Comparison of ENCODE assay signal across 10 mouse cellular contexts in genomic region chr12:80518393-80518756, GRCm38 (mm10). TPM values are rescaled to one million over a fixed set of nuclear protein-coding genes. Genes with fewer than 3 reads are reported as not detected.
DNase-seq lines count a peak whose midpoint lies in the region; ATAC-seq and TF ChIP-seq lines count a peak whose summit lies in the region.
"Had no signal": no experiment of that assay in that cellular context is flagged by ENCODE, and none has a peak within 500 bp of the region (broad histone marks: within the 10 kb centered on the region; RNA-seq: fewer than 3 reads in every experiment).

No protein-coding gene starts in this region.

- no peaks in the 10 kb centered on the region for H3K36me3 ChIP-seq in heart, embryonic 11.5 days (ENCODE audit: control insufficient read depth, insufficient read depth, low read length)
- H3K36me3 ChIP-seq in E14TG2a.4 (ENCODE audit: insufficient read depth, low read length): no peaks in the 10 kb centered on the region
- H3K36me3 ChIP-seq in hindbrain, embryonic 14.5 days (replicated peaks; ENCODE audit: control insufficient read depth, insufficient read depth): no peaks in the 10 kb centered on the region
- no peaks in the 10 kb centered on the region for H3K36me3 ChIP-seq in midbrain, postnatal 0 days (ENCODE audit: insufficient read depth, low read length)

- ATAC-seq in heart, embryonic 11.5 days (replicated peaks; ENCODE audit: insufficient number of reproducible peaks, low FRiP score, low TSS enrichment): no peak
- ATAC-seq in hindbrain, embryonic 14.5 days (ENCODE audit: low FRiP score): no peak; the same call in 1 of the 2 replicates
- ATAC-seq in midbrain, postnatal 0 days (ENCODE audit: low FRiP score): peak; percentile 57; the same call in 1 of the 2 replicates

- H3K9me3 ChIP-seq in heart, embryonic 11.5 days (replicated peaks; ENCODE audit: control insufficient read depth, low read length): no peaks in the 10 kb centered on the region
- H3K9me3 ChIP-seq in E14TG2a.4 (ENCODE audit: low read length): no peaks in the 10 kb centered on the region
- no peaks in the 10 kb centered on the region for H3K9me3 ChIP-seq in hindbrain, embryonic 14.5 days (ENCODE audit: control insufficient read depth, low read length)
- no peaks in the 10 kb centered on the region for H3K9me3 ChIP-seq in midbrain, postnatal 0 days (ENCODE audit: low read length)

- no peak overlapping the region for H3K27ac ChIP-seq in heart, embryonic 11.5 days (ENCODE audit: low read depth, low read length)
- H3K27ac ChIP-seq in cortical plate, adult 2 months (ENCODE audit: insufficient read depth, low read length): no peak overlapping the region
- H3K27ac ChIP-seq in hindbrain, embryonic 14.5 days: peak overlapping the region; percentile 86
- H3K27ac ChIP-seq in midbrain, postnatal 0 days (ENCODE audit: low read depth, low read length): peak overlapping the region; percentile 86

- peak overlapping the region; percentile 99 for H3K4me2 ChIP-seq in heart, embryonic 11.5 days
- H3K4me2 ChIP-seq in hindbrain, embryonic 14.5 days (replicated peaks): peak overlapping the region; percentile 97
- peak overlapping the region; percentile 83 for H3K4me2 ChIP-seq in midbrain, postnatal 0 days (ENCODE audit: low read depth, low read length, poor library complexity, severe bottlenecking)

- no peak for DNase-seq in heart, adult 11 months
- DNase-seq in hindbrain, embryonic 14.5 days (ENCODE audit: low spot score): no peak
- no peak for DNase-seq in midbrain, postnatal 0 days (ENCODE audit: low spot score)
- DNase-seq in MN1 (ENCODE audit: low spot score): no peak
- DNase-seq in adrenal gland, adult 8-10 months: no peak

- TF ChIP-seq CTCF in E14TG2a.4 (conservative IDR thresholded peaks at IDR 0.05; ENCODE audit: low read length): no peak
- no peak for TF ChIP-seq CTCF in cortical plate, adult 2 months (IDR thresholded peaks at IDR 0.05; ENCODE audit: extremely low read depth, insufficient read depth, low read length)
- TF ChIP-seq CTCF in midbrain, postnatal 0 days (IDR thresholded peaks at IDR 0.05): peak; percentile 23

- peaks cover 9% of the 10 kb centered on the region; the same call in 1 of the 2 replicates for H3K4me1 ChIP-seq in heart, embryonic 11.5 days (ENCODE audit: control insufficient read depth, insufficient read depth, low read length)
- H3K4me1 ChIP-seq in E14TG2a.4 (replicated peaks; ENCODE audit: low read depth, low read length): peaks cover 20% of the 10 kb centered on the region
- H3K4me1 ChIP-seq in cortical plate, adult 2 months (ENCODE audit: control insufficient read depth, insufficient read depth, low read length): no peaks in the 10 kb centered on the region; the same call in 1 of the 2 replicates
- H3K4me1 ChIP-seq in hindbrain, embryonic 14.5 days (replicated peaks; ENCODE audit: control insufficient read depth, insufficient read depth, low read length): peaks cover 32% of the 10 kb centered on the region
- H3K4me1 ChIP-seq in midbrain, postnatal 0 days (ENCODE audit: insufficient read depth, low read length): peaks cover 1% of the 10 kb centered on the region; the same call in 1 of the 2 replicates

- TF ChIP-seq POLR2A in cortical plate, adult 2 months (IDR thresholded peaks at IDR 0.05; ENCODE audit: extremely low read depth, insufficient read depth, low read length): no peak

- peak overlapping the region; percentile 68 for H3K4me3 ChIP-seq in heart, embryonic 11.5 days (ENCODE audit: low read depth, low read length)
- peak overlapping the region; percentile 90 for H3K4me3 ChIP-seq in E14TG2a.4 (replicated peaks; ENCODE audit: low read length)
- peak overlapping the region; percentile 83 for H3K4me3 ChIP-seq in cortical plate, adult 2 months (ENCODE audit: insufficient read depth, low read length)
- peak overlapping the region; percentile 83 for H3K4me3 ChIP-seq in hindbrain, embryonic 14.5 days (replicated peaks; ENCODE audit: low read length)
- H3K4me3 ChIP-seq in midbrain, postnatal 0 days (ENCODE audit: low read depth, low read length): peak overlapping the region; percentile 96

- peak overlapping the region; percentile 58; the same call in 1 of the 2 replicates for H3K9ac ChIP-seq in heart, embryonic 11.5 days (ENCODE audit: low read depth, low read length)
- peak overlapping the region; percentile 71 for H3K9ac ChIP-seq in hindbrain, embryonic 14.5 days
- peak overlapping the region; percentile 76 for H3K9ac ChIP-seq in midbrain, postnatal 0 days (replicated peaks; ENCODE audit: low read length, poor library complexity, severe bottlenecking)

- WGBS in heart, embryonic 11.5 days (ENCODE audit: insufficient replicate concordance): under 1% methylated on average over 25 of the region's 25 CpGs
- WGBS in hindbrain, embryonic 14.5 days: under 1% methylated on average over 25 of the region's 25 CpGs
- under 1% methylated on average over 23 of the region's 25 CpGs for WGBS in midbrain, postnatal 0 days

- peaks cover 65% of the 10 kb centered on the region for H3K27me3 ChIP-seq in heart, embryonic 11.5 days (ENCODE audit: control insufficient read depth, insufficient read depth, low read length)
- peaks cover 96% of the 10 kb centered on the region for H3K27me3 ChIP-seq in E14TG2a.4 (ENCODE audit: insufficient read depth, low read length)
- H3K27me3 ChIP-seq in hindbrain, embryonic 14.5 days (ENCODE audit: control insufficient read depth, insufficient read depth, low read length): peaks cover 15% of the 10 kb centered on the region
- no peaks in the 10 kb centered on the region for H3K27me3 ChIP-seq in midbrain, postnatal 0 days (ENCODE audit: insufficient read depth, low read length)
- H3K27me3 ChIP-seq: CH12.LX had no signal

RNA-seq across cellular contexts. Expression of gene Galnt16, which starts 0.3 kb away (rescaled TPM):
- polyA plus RNA-seq in heart, embryonic 11.5 days (2014; fragmentation: Nextera tagmentation; extraction: Ambion mirVana): 1.0 and 1.3 TPM in 2 replicates
- 30.7 and 32.5 TPM in 2 replicates for polyA plus RNA-seq in cortical plate, adult 2 months (2012; rRNA removed)
- polyA plus RNA-seq in hindbrain, embryonic 14.5 days (2014; fragmentation: Nextera tagmentation; extraction: Ambion mirVana): 20.2 and 21.2 TPM in 2 replicates
- total RNA-seq in midbrain, postnatal 0 days (2014; rRNA removed): 83.0 and 83.5 TPM in 2 replicates
- polyA plus RNA-seq in midbrain, postnatal 0 days (2015; fragmentation: Nextera tagmentation; extraction: Ambion mirVana): 41.1 and 41.6 TPM in 2 replicates
- total RNA-seq in adrenal gland, adult 8-10 months (2022): 10 to 100 TPM in 1 of 4 experiments, 1 to 10 TPM in 3; 9.3 to 14.4 (median 9.6) TPM
- total RNA-seq: CH12.LX; hematopoietic stem cell, adult 5-6 weeks had no signal

RNA-seq across cellular contexts. Expression of gene Exd2, which starts 55.5 kb away (rescaled TPM):
- 21.2 and 22.3 TPM in 2 replicates for polyA plus RNA-seq in heart, embryonic 11.5 days (2014; fragmentation: Nextera tagmentation; extraction: Ambion mirVana)
- polyA plus RNA-seq in cortical plate, adult 2 months (2012; rRNA removed): 128 and 146 TPM in 2 replicates
- 48.1 and 51.8 TPM in 2 replicates for polyA plus RNA-seq in hindbrain, embryonic 14.5 days (2014; fragmentation: Nextera tagmentation; extraction: Ambion mirVana)
- 40.0 and 43.1 TPM in 2 replicates for total RNA-seq in midbrain, postnatal 0 days (2014; rRNA removed)
- 31.5 and 32.7 TPM in 2 replicates for polyA plus RNA-seq in midbrain, postnatal 0 days (2015; fragmentation: Nextera tagmentation; extraction: Ambion mirVana)
- total RNA-seq in adrenal gland, adult 8-10 months (2022): 10 to 100 TPM; 24.7 to 42.5 (median 31.2) TPM

Comparison
In these comparisons a context has a peak if more than half of its experiments do, and no peak if none do; other contexts are left out.
1. H3K27ac ChIP-seq: peak in hindbrain, embryonic 14.5 days (single experiment) and midbrain, postnatal 0 days (single experiment); none in heart, embryonic 11.5 days (single experiment) and cortical plate, adult 2 months (single experiment).
2. Peak in every context shown above with its lines, with median percentiles within 50 percentile points of each other: H3K4me2 ChIP-seq, H3K4me3 ChIP-seq and H3K9ac ChIP-seq.